Mouse (Mus musculus) myocyte (in vitro differentiated cells): ENCODE data around the gene Eya4. TPM values are rescaled to one million over a fixed set of nuclear protein-coding genes. Genes with fewer than 3 reads are reported as not detected.
A peak's percentile ranks its signal among the peaks of the same experiment; 100 is the strongest.

Source experiments
- H3K27me3 ChIP-seq: one replicate; pipeline ENCODE4 v1.6.1; 2011; ENCODE audit not compliant: control insufficient read depth, insufficient read depth, insufficient read length
- H3K36me3 ChIP-seq: one replicate; pipeline ENCODE4 v1.6.1; 2011; ENCODE audit not compliant: control insufficient read depth, insufficient read depth
- H3K4me2 ChIP-seq: one replicate; pipeline ENCODE4 v1.6.1; 2011; ENCODE audit warnings: low read depth, control low read depth
- H3K4me3 ChIP-seq: one replicate; pipeline ENCODE4 v1.5.1; 2011; ENCODE audit warnings: mild to moderate bottlenecking, control low read depth, moderate library complexity
- H3K79me2 ChIP-seq: one replicate; pipeline ENCODE4 v1.6.1; 2011; ENCODE audit not compliant: control insufficient read depth, insufficient read depth
- H3ac ChIP-seq: one replicate; pipeline ENCODE4 v1.6.1; 2011; ENCODE audit not compliant: control insufficient read depth, insufficient read length
- CEBPB ChIP-seq: IDR thresholded peaks from 2 replicates; pipeline ENCODE4 v1.6.1; 2011; ENCODE audit warnings: mild to moderate bottlenecking, moderate library complexity; ENCODE audit not compliant: poor library complexity, insufficient read depth, severe bottlenecking
- E2F4 ChIP-seq: IDR thresholded peaks from one replicate; pipeline ENCODE4 v1.6.1; 2011; ENCODE audit warnings: mild to moderate bottlenecking, control low read depth, moderate library complexity; ENCODE audit not compliant: insufficient read depth
- MAX ChIP-seq: IDR thresholded peaks from one replicate; pipeline ENCODE4 v1.6.1; 2011; ENCODE audit warnings: low read depth, mild to moderate bottlenecking, control low read depth
- MYOD1 ChIP-seq, 3 experiments: IDR thresholded peaks; one replicate each; pipeline ENCODE4 v1.6.1; 2011; ENCODE audit warnings: control low read depth in 2 of 3, low read depth in 2 of 3, mild to moderate bottlenecking in 2 of 3, moderate library complexity in 1 of 3; ENCODE audit not compliant: insufficient read length in 2 of 3, control insufficient read depth in 1 of 3
- MYOG ChIP-seq, 3 experiments: IDR thresholded peaks; one replicate each; pipeline ENCODE4 v1.6.1; 2011; ENCODE audit warnings: control low read depth in 2 of 3, low read depth in 2 of 3, mild to moderate bottlenecking in 2 of 3; ENCODE audit not compliant: insufficient read length in 2 of 3, control insufficient read depth in 1 of 3, insufficient read depth in 1 of 3
- POLR2A ChIP-seq: IDR thresholded peaks from one replicate; pipeline ENCODE4 v1.6.1; 2011; ENCODE audit warnings: low read depth, mild to moderate bottlenecking, control low read depth, moderate library complexity; ENCODE audit not compliant: insufficient read length
- POLR2AphosphoS2 ChIP-seq: IDR thresholded peaks from one replicate; pipeline ENCODE4 v1.6.1; 2011; ENCODE audit warnings: low read depth, control low read depth; ENCODE audit not compliant: insufficient read length
- REST ChIP-seq: IDR thresholded peaks from one replicate; pipeline ENCODE4 v1.6.1; 2011; ENCODE audit warnings: mild to moderate bottlenecking, control low read depth, moderate library complexity; ENCODE audit not compliant: insufficient read depth, insufficient read length
- SRF ChIP-seq: IDR thresholded peaks from one replicate; pipeline ENCODE4 v1.6.1; 2011; ENCODE audit warnings: low read depth; ENCODE audit not compliant: control insufficient read depth, insufficient read length
- TCF12 ChIP-seq: IDR thresholded peaks from one replicate; pipeline ENCODE4 v1.6.1; 2011; ENCODE audit warnings: mild to moderate bottlenecking, control low read depth; ENCODE audit not compliant: poor library complexity, insufficient read depth, severe bottlenecking
- TCF3 ChIP-seq: IDR thresholded peaks from one replicate; pipeline ENCODE4 v1.6.1; 2011; ENCODE audit warnings: low read depth, control low read depth; ENCODE audit not compliant: insufficient read length
- USF1 ChIP-seq: IDR thresholded peaks from one replicate; pipeline ENCODE4 v1.6.1; 2011; ENCODE audit warnings: low read depth, mild to moderate bottlenecking, control low read depth, moderate library complexity
- polyA plus RNA-seq: library from polyadenylated mRNA; unstranded; fragments of >200 nt; fragmentation: generic; extraction: Trizol; gene quantifications from one replicate; pipeline ENCODE4 v1.2.1, GENCODE M21; 2012; ENCODE audit warnings: missing spikeins

Gene Eya4
- polyA plus RNA-seq, 1 experiment, result 8.8 TPM

DNA sequence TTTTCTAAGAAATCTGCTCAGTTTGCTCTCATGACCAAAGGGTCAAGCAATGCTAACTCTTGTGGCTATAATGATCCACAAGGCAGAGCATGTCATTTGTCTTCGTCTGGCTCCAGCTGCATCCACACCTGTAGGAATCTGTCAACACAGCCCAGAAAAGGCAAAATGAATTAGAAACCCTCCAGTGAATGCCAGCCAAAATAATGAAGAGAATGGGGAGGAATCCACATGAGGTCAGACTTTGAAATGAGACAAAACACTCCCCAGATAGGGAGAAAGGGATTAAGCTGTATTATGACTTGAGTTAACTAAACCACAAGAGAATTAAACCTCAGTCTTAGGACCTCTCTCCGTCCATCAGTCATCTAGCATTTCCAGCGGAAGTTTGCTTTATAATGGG lies 130.2 kb downstream of the Eya4 start:
- peaks cover 26% of the 10 kb centered on the region for H3K79me2 ChIP-seq
- H3K4me2 ChIP-seq, result peak overlapping the region; percentile 41
- no peak overlapping the region for H3ac ChIP-seq
- H3K4me3 ChIP-seq, result no peak overlapping the region
- H3K36me3 ChIP-seq, result no peaks in the 10 kb centered on the region
- no peak for TF ChIP-seq REST
- TF ChIP-seq POLR2A, result no peak
- peak; percentile 83 for TF ChIP-seq SRF
- no peak for TF ChIP-seq E2F4
- peak; percentile 29 to 93 (median 93) for TF ChIP-seq MYOD1 (IDR thresholded peaks at IDR 0.05; ENCODE audit: control insufficient read depth in 1 of 3, insufficient read length in 2 of 3, low read depth in 2 of 3)
- TF ChIP-seq CEBPB, result no peak
- TF ChIP-seq USF1, result no peak
- TF ChIP-seq TCF12, result peak; percentile 82
- peak; percentile 50 for TF ChIP-seq TCF3
- no peaks in the 10 kb centered on the region for H3K27me3 ChIP-seq

DNA sequence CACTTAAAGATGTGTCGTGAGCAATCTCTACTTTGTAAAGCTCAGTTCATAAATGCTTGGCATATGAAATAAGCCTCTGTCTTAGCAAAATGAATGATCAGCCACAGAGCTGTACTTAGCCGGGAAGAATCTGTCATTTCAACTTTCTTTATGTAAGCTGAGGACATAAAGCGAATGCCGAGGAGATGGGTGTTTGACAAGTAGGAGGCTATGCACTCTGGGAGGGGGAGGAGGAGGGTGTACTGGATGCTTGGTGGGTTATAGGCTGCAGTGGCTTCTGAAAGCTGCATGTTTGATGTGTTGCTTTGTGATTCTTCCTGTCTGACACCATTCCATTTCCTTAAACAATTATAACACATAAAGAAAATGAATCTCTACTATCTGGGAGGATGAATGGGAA lies 133.8 kb downstream of the Eya4 start:
- peaks cover 35% of the 10 kb centered on the region for H3K79me2 ChIP-seq
- no peak overlapping the region for H3K4me2 ChIP-seq
- no peaks in the 10 kb centered on the region for H3K36me3 ChIP-seq
- no peak for TF ChIP-seq SRF
- no peak for TF ChIP-seq POLR2AphosphoS2
- no peak for TF ChIP-seq CEBPB
- TF ChIP-seq MYOD1 (IDR thresholded peaks at IDR 0.05; ENCODE audit: control insufficient read depth in 1 of 3, insufficient read length in 2 of 3, low read depth in 2 of 3), result no peak
- no peak for TF ChIP-seq USF1
- no peak for TF ChIP-seq MAX
- no peak for TF ChIP-seq POLR2A
- TF ChIP-seq REST, result no peak
- TF ChIP-seq TCF3, result no peak
- TF ChIP-seq TCF12, result no peak
- H3ac ChIP-seq, result no peak overlapping the region
- no peaks in the 10 kb centered on the region for H3K27me3 ChIP-seq
- no peak overlapping the region for H3K4me3 ChIP-seq

DNA sequence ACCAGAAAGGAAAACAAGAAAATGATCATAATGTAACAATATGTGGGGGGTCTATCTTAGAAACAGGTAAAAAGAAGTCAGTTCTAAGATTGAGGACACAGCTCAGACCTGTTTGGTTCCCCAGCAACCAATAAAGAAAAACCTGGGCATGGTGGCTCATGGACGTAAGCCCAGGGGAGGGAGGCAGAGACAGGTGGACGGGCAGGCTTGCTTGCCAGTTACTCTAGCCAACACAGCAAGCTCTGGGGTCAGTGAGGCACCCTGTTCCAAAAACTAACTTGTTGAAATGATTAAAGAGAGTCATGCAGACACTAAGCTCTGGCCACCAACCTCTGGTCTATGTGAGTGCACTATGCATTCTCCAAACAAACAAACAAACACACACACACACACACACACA lies 139.2 kb downstream of the Eya4 start:
- H3K4me2 ChIP-seq, result no peak overlapping the region
- H3ac ChIP-seq, result no peak overlapping the region
- no peaks in the 10 kb centered on the region for H3K27me3 ChIP-seq
- no peak overlapping the region for H3K4me3 ChIP-seq
- H3K79me2 ChIP-seq, result peaks cover 31% of the 10 kb centered on the region
- TF ChIP-seq SRF, result no peak
- peak in 2 of 3 experiments; percentile 38 to 61 for TF ChIP-seq MYOD1 (IDR thresholded peaks at IDR 0.05; ENCODE audit: control insufficient read depth in 1 of 3, insufficient read length in 2 of 3, low read depth in 2 of 3)
- no peak for TF ChIP-seq USF1
- TF ChIP-seq TCF3, result no peak
- TF ChIP-seq MYOG (IDR thresholded peaks at IDR 0.05; ENCODE audit: control insufficient read depth in 1 of 3, insufficient read depth in 1 of 3, insufficient read length in 2 of 3, low read depth in 2 of 3), result peak in 1 of 3 experiments; percentile 19
- TF ChIP-seq MAX, result no peak
- TF ChIP-seq POLR2A, result no peak
- no peak for TF ChIP-seq TCF12
- no peaks in the 10 kb centered on the region for H3K36me3 ChIP-seq

DNA sequence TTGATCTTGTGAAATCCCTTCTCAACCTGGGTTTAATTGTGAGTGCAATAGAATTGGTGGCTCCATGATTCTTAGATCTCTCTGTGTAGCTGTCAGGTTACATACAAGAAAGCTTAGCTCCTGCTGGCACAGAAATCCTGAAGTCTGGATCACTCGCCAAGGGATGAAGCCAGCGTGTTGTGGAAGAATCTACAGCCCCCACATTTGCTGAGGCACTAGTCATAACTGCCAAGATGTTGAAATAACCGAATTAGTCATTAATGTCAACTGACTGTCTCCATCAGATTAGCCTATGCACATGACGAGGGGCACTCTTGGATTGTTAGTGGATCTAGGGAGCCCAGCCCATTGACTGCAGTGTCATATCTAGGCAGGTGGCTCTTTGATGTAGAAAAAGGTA lies 146.7 kb downstream of the Eya4 start:
- H3ac ChIP-seq, result no peak overlapping the region
- H3K4me3 ChIP-seq, result no peak overlapping the region
- no peak for TF ChIP-seq REST
- no peak for TF ChIP-seq E2F4
- peak in 1 of 3 experiments; percentile 2 for TF ChIP-seq MYOD1 (IDR thresholded peaks at IDR 0.05; ENCODE audit: control insufficient read depth in 1 of 3, insufficient read length in 2 of 3, low read depth in 2 of 3)
- TF ChIP-seq MYOG (IDR thresholded peaks at IDR 0.05; ENCODE audit: control insufficient read depth in 1 of 3, insufficient read depth in 1 of 3, insufficient read length in 2 of 3, low read depth in 2 of 3), result no peak
- TF ChIP-seq TCF12, result no peak
- TF ChIP-seq SRF, result no peak
- no peak for TF ChIP-seq MAX
- TF ChIP-seq USF1, result no peak
- TF ChIP-seq POLR2AphosphoS2, result no peak
- TF ChIP-seq TCF3, result no peak
- TF ChIP-seq CEBPB, result peak; percentile 93
- no peak for TF ChIP-seq POLR2A
- peak overlapping the region; percentile 82 for H3K4me2 ChIP-seq
- peaks cover 12% of the 10 kb centered on the region for H3K79me2 ChIP-seq
- H3K36me3 ChIP-seq, result no peaks in the 10 kb centered on the region
- H3K27me3 ChIP-seq, result no peaks in the 10 kb centered on the region

DNA sequence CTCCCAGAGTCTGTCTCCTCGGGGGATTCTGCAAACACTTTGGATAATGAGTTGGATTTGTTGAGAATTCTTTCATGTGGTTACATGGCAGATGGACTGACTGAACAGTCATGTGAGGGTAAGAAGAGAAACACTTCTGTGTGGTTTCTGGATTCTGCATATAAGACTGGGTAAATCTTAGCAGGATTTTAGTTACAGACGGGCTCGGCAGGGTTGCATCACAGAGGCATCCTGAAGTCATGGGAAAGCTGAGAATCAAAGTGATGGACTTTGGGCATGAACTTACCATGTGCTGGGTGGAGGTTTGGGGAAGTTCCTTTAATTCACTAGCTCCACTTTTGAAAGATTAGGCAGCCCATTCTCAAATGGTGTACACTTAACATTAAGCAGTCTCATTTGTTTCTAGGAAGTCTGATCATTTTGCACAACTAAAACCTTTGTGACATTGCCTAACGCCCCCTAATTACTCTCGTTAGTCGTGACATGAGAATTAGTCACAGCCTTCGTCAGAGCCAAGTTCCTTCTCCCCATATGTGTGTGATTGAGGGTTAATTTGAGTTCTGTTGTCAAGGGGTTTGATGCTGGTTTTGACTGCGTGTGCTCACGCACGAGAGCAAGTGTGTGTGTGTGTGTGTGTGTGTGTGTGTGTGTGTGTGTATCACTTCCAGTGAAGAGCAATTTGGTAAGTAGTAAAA lies 147.3 kb downstream of the Eya4 start:
- Histone ChIP-seq H3ac (no peak overlapping the region), H3K79me2 (peaks cover 12% of the 10 kb centered on the region), H3K27me3 (no peaks in the 10 kb centered on the region), H3K36me3 (no peaks in the 10 kb centered on the region), H3K4me2 (peak overlapping the region; percentile 82), H3K4me3 (no peak overlapping the region)
- TF ChIP-seq E2F4 (no peak), MAX (no peak), SRF (no peak), POLR2A (no peak), CEBPB (peak; percentile 91), POLR2AphosphoS2 (no peak), REST (no peak), MYOD1 (IDR thresholded peaks at IDR 0.05; ENCODE audit: control insufficient read depth in 1 of 3, insufficient read length in 2 of 3, low read depth in 2 of 3) (no peak), TCF3 (no peak), USF1 (peak; percentile 67)
